Mouse (Mus musculus): Measurements from ENCODE around the gene Poc1b. TPM values are rescaled to one million over a fixed set of nuclear protein-coding genes. Genes with fewer than 3 reads are reported as not detected.

Poc1b gene
- polyA plus RNA-seq, 1 experiment, result 26.7 TPM

DNA sequence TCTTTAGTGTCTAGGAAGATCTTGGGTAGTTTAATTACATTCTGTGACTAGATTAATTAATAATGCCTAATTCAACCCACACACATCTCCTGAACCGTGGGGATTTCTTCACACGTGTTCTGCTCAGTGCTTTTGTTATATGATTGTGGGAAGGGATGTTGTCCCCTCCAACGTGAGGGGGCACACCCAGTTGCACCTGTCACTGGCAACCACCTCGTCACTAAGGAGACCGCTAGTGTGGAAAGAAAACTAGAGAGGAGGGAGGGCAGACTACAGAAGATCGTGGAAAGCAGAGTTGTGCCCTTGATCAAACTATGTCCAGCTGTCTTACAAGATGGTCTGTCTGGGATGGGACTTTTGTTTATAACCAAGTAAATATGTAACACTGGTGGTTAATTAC lies 20.8 kb upstream of the Poc1b start:
- DNase-seq (ENCODE audit: low read depth), result no peak
- no peak for TF ChIP-seq CTCF (IDR thresholded peaks at IDR 0.05; ENCODE audit: borderline replicate concordance, extremely low read depth, insufficient read depth, insufficient read length)
- TF ChIP-seq POLR2A (IDR thresholded peaks at IDR 0.05; ENCODE audit: borderline replicate concordance, extremely low read depth, insufficient read depth, insufficient read length, poor library complexity, severe bottlenecking), result no peak

DNA sequence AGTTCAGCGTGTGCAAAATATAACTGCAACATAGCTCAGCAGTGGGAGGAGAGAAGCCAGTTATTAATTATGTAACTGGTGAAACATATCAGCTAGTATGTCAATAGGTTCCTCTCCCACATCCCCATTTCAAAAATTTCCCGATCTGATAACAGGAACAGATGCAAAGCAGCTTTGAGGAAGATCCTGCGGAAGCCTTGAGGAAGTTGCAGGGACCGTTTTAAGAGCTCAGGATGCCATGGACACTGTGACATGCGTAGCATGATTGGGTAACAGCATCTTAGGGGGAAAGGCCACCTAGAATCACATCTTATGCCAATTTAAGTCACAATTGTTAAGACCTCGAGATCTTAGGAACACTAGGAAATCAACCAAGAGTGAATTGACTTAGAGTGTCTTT lies 16.9 kb upstream of the Poc1b start:
- no peak for TF ChIP-seq POLR2A (IDR thresholded peaks at IDR 0.05; ENCODE audit: borderline replicate concordance, extremely low read depth, insufficient read depth, insufficient read length, poor library complexity, severe bottlenecking)
- no peak for TF ChIP-seq CTCF (IDR thresholded peaks at IDR 0.05; ENCODE audit: borderline replicate concordance, extremely low read depth, insufficient read depth, insufficient read length)
- no peak for DNase-seq (ENCODE audit: low read depth)

DNA sequence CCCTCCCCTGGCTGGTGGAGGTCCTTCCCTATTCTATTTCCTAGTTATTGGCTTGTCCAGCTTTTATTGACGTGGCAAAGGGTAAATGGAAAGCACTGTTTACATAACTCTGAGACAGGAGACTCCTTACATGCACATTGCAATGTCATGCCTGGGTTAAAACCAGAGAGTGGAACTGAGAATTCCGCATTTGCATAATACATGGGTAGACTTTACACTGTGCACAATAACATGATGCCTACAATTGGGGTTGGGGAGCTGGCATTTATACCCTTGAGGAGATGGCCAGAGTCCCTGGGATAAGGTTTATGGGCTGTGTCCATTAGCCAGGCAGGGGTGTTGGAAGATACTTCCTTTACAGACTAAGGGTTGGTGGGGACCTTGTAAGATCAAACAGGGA lies 13.5 kb upstream of the Poc1b start:
- TF ChIP-seq POLR2A (IDR thresholded peaks at IDR 0.05; ENCODE audit: borderline replicate concordance, extremely low read depth, insufficient read depth, insufficient read length, poor library complexity, severe bottlenecking), result no peak
- no peak for TF ChIP-seq CTCF (IDR thresholded peaks at IDR 0.05; ENCODE audit: borderline replicate concordance, extremely low read depth, insufficient read depth, insufficient read length)
- no peak for DNase-seq (ENCODE audit: low read depth)

- DNase-seq (ENCODE audit: low read depth), result no peak
- TF ChIP-seq CTCF (IDR thresholded peaks at IDR 0.05; ENCODE audit: borderline replicate concordance, extremely low read depth, insufficient read depth, insufficient read length) (no peak), POLR2A (IDR thresholded peaks at IDR 0.05; ENCODE audit: borderline replicate concordance, extremely low read depth, insufficient read depth, insufficient read length, poor library complexity, severe bottlenecking) (no peak)
Observed at GRCm38 (mm10) chr10:99095114-99095513, 11.7 kb upstream of the Poc1b start.

DNA sequence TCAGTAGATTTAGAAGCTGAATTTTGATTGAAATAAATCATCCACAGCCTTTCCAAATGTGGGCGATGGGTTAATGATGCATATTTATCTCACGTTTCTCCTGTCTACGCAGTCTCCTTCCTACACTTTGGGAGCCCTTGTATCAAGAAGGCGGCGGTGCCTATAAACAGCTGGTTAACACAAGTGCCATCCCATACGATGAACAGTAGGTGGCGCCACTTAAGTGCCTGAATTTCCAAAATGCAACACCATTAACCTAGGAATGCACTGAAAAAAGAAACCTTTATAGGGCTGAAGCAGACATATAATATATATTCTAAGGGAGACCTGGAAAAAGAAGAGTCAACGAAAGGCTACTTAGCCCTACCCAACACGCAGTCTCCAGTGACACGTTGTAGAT lies 9.5 kb upstream of the Poc1b start:
- TF ChIP-seq CTCF (IDR thresholded peaks at IDR 0.05; ENCODE audit: borderline replicate concordance, extremely low read depth, insufficient read depth, insufficient read length), result peak; percentile 61; the same call in 1 of the 2 replicates
- no peak for TF ChIP-seq POLR2A (IDR thresholded peaks at IDR 0.05; ENCODE audit: borderline replicate concordance, extremely low read depth, insufficient read depth, insufficient read length, poor library complexity, severe bottlenecking)
- peak; percentile 64 for DNase-seq (ENCODE audit: low read depth)

DNA sequence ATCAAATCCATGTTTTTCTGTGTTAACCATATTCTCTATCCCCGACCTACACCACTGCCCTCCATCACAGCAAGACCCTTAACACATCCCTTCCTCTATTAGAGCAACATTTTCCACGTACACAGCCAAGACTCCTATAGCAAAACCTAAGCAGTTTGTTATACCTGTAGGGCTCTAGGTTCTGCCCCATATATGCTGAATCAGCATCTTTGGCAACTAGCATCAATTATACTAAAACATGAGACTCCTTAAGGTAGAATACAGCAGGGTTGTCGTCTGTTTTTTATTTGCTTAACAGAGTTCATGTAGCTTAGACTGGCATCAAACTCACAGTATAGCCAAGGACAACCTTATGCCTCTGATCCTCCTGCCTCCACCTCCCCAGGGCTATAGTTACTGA lies 1.3 kb upstream of the Poc1b start:
- TF ChIP-seq POLR2A (IDR thresholded peaks at IDR 0.05; ENCODE audit: borderline replicate concordance, extremely low read depth, insufficient read depth, insufficient read length, poor library complexity, severe bottlenecking), result no peak
- no peak for TF ChIP-seq CTCF (IDR thresholded peaks at IDR 0.05; ENCODE audit: borderline replicate concordance, extremely low read depth, insufficient read depth, insufficient read length)
- DNase-seq (ENCODE audit: low read depth), result no peak

DNA sequence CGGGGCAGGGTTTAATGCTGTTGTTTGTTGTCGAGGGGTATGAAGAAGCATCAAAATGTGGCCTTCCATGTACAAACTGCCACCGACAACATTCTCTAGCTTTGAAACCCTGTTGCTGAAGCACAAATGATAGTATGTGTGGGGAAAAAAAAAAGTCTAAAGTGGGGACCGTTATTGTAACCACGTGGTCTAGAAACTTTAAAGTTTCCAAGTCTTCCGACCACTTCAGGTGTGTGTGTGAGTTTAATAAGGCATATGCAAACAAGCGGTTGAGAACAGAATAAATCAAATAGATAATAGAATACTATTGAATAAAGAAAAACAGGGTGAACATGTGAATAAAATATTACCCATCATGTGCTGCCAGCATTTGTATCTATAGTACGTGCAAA lies 529 bp upstream of the Poc1b start:
- no peak for DNase-seq (ENCODE audit: low read depth)
- no peak for TF ChIP-seq POLR2A (IDR thresholded peaks at IDR 0.05; ENCODE audit: borderline replicate concordance, extremely low read depth, insufficient read depth, insufficient read length, poor library complexity, severe bottlenecking)
- TF ChIP-seq CTCF (IDR thresholded peaks at IDR 0.05; ENCODE audit: borderline replicate concordance, extremely low read depth, insufficient read depth, insufficient read length), result no peak

DNA sequence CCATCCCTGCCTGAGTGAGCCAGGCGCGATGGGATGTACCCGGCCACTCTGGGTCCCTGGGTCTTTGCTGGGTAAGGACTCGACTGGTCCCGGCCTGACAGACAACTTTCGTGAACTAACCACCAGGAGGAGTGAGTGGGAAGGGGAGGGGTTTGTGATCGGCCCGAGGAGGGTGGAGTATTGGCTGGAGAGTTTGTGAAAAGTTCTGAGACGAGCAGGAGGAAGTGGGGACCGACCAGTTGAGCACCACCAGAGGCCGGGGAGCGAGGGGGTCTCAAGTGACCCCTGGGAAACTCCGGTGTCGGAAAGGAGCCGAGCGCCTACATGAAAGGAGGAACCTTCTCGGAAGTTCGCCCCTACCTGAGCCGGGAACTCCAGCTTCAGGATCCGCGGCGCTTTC lies 1.1 kb downstream of the Poc1b start, which contains the start of gene Galnt4:
TSS of gene Galnt4 (plus strand) at position 196 of the 400 bp plus-strand sequence.
- peak; percentile 87 for DNase-seq (ENCODE audit: low read depth)
- TF ChIP-seq POLR2A (IDR thresholded peaks at IDR 0.05; ENCODE audit: borderline replicate concordance, extremely low read depth, insufficient read depth, insufficient read length, poor library complexity, severe bottlenecking), result no peak
- TF ChIP-seq CTCF (IDR thresholded peaks at IDR 0.05; ENCODE audit: borderline replicate concordance, extremely low read depth, insufficient read depth, insufficient read length), result peak; percentile 67; the same call in 1 of the 2 replicates

GRCm38 (mm10) chr10:99108431-99108982 lies 1.7 kb downstream of the Poc1b start:
- DNase-seq (ENCODE audit: low read depth), result no peak
- TF ChIP-seq POLR2A (IDR thresholded peaks at IDR 0.05; ENCODE audit: borderline replicate concordance, extremely low read depth, insufficient read depth, insufficient read length, poor library complexity, severe bottlenecking), result no peak
- no peak for TF ChIP-seq CTCF (IDR thresholded peaks at IDR 0.05; ENCODE audit: borderline replicate concordance, extremely low read depth, insufficient read depth, insufficient read length)

DNA sequence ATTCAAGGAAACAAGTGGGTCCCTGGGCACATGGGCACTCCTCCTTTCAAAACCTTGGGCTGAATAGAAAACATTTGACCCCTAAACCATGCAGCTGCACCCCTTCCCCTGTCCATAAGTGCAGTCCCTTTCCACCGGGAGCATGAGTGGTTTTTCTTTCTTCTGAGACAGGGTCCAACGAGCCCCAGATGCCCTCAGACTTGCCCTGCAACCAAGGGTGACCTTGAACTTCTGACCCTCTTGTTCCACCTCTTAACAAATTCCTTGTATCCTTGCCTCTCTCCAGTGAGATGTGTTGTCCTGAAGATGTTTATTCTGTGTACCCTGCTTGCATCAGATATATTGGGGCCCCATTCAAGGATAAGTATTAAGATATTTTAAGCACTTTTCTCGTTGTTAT lies 6.7 kb downstream of the Poc1b start:
- no peak for DNase-seq (ENCODE audit: low read depth)
- TF ChIP-seq CTCF (IDR thresholded peaks at IDR 0.05; ENCODE audit: borderline replicate concordance, extremely low read depth, insufficient read depth, insufficient read length) (no peak), POLR2A (IDR thresholded peaks at IDR 0.05; ENCODE audit: borderline replicate concordance, extremely low read depth, insufficient read depth, insufficient read length, poor library complexity, severe bottlenecking) (no peak)

GRCm38 (mm10) chr10:99114295-99114694 lies 7.5 kb downstream of the Poc1b start:
- no peak for TF ChIP-seq CTCF (IDR thresholded peaks at IDR 0.05; ENCODE audit: borderline replicate concordance, extremely low read depth, insufficient read depth, insufficient read length)
- TF ChIP-seq POLR2A (IDR thresholded peaks at IDR 0.05; ENCODE audit: borderline replicate concordance, extremely low read depth, insufficient read depth, insufficient read length, poor library complexity, severe bottlenecking), result no peak

GRCm38 (mm10) chr10:99115471-99116236 lies 8.8 kb downstream of the Poc1b start:
- DNase-seq (ENCODE audit: low read depth), result peak; percentile 8
- no peak for TF ChIP-seq CTCF (IDR thresholded peaks at IDR 0.05; ENCODE audit: borderline replicate concordance, extremely low read depth, insufficient read depth, insufficient read length)
- TF ChIP-seq POLR2A (IDR thresholded peaks at IDR 0.05; ENCODE audit: borderline replicate concordance, extremely low read depth, insufficient read depth, insufficient read length, poor library complexity, severe bottlenecking), result no peak

More at GRCm38 (mm10) chr10:99114295-99114694, 7.5 kb downstream of the Poc1b start:
- DNase-seq (ENCODE audit: low read depth), result no peak

Measured in brain, embryonic 14.5 days (tissue).